Mouse (Mus musculus): ENCODE measurements around the gene Slc5a2. TPM values are rescaled to one million over a fixed set of nuclear protein-coding genes. Genes with fewer than 3 reads are reported as not detected.
A peak's percentile ranks its signal among the peaks of the same experiment; 100 is the strongest.

Gene Slc5a2
- polyA plus RNA-seq, 1 experiment from 2014 or later: 0.63 TPM

DNA sequence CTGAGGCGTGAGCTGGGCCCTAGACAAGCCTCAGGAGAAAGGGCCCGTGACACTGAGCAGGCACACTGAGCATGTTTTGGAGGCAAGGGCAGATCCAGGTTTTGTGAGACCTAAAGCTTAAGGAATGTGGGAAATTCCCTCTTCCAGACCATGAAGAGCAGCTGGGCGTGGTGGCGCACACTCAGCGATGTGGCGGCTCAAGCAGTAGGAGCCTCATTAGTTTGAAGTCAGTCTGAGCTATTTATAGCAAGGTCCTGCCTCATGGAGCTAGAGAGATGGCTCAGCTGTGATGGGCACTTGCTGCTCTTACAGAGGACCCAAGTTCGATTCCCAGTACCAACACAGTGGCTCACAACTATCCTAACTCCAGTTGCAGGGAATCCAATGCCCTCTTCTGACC, 53.7 kb downstream of the Slc5a2 start:
- TF ChIP-seq CTCF (IDR thresholded peaks at IDR 0.05; ENCODE audit: low read depth): no peak
- no peak for TF ChIP-seq EP300 (optimal IDR thresholded peaks at IDR 0.05)
- no peaks in the 10 kb centered on the region for H3K27me3 ChIP-seq (ENCODE audit: control insufficient read depth, insufficient read depth, low read length)
- H3K4me2 ChIP-seq (replicated peaks; ENCODE audit: low read depth): no peak overlapping the region
- no peak overlapping the region for H3K27ac ChIP-seq (replicated peaks)
- ATAC-seq (ENCODE audit: low FRiP score, low TSS enrichment): no peak
- H3K9me3 ChIP-seq (ENCODE audit: control insufficient read depth, low read length): no peaks in the 10 kb centered on the region
- no peak overlapping the region for H3K4me3 ChIP-seq (ENCODE audit: low read depth, low read length)
- peak; percentile 17 for DNase-seq (ENCODE audit: low spot score)
- no peaks in the 10 kb centered on the region for H3K36me3 ChIP-seq (ENCODE audit: control insufficient read depth, insufficient read depth, low read length)
- H3K9ac ChIP-seq (ENCODE audit: low read length): no peak overlapping the region
- H3K4me1 ChIP-seq (replicated peaks; ENCODE audit: control insufficient read depth, insufficient read depth): peaks cover 8% of the 10 kb centered on the region; the same call in 1 of the 2 replicates
- 59% methylated on average over 7 of the region's 7 CpGs for WGBS

DNA sequence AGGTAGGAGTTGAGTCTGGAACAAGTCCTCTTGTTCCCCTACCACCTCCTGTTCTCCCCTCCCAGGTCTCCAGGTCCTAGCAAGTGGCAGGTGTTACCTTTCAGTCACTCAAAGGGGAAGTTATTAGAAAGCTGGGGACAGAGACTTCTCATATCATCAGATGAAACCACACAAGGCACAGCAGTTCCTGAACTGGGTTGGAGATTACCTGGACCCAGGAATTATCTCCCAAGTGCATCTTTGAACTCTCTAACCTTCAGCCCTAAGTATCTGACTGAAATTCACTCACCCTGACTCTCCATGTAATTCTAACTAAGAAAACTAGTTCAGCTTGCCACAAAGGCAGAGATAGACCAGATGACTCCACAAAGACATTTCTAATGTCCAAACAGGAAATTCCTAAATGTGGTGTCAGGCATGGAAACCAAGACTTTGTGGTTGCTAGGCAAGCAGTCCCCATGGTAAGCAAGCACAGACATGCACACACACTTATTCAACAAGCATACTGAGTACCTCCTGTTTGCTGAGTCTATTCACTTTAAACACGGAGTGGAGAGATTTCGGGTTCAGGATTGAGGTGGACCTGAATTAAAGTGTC, 54.9 kb downstream of the Slc5a2 start:
- TF ChIP-seq EP300 (optimal IDR thresholded peaks at IDR 0.05): no peak
- TF ChIP-seq CTCF (IDR thresholded peaks at IDR 0.05; ENCODE audit: low read depth): no peak
- Histone ChIP-seq H3K4me2 (replicated peaks; ENCODE audit: low read depth) (no peak overlapping the region), H3K27ac (replicated peaks) (peak overlapping the region; percentile 80), H3K27me3 (ENCODE audit: control insufficient read depth, insufficient read depth, low read length) (no peaks in the 10 kb centered on the region), H3K4me1 (replicated peaks; ENCODE audit: control insufficient read depth, insufficient read depth) (peaks cover 8% of the 10 kb centered on the region; the same call in 1 of the 2 replicates), H3K9me3 (ENCODE audit: control insufficient read depth, low read length) (no peaks in the 10 kb centered on the region), H3K9ac (ENCODE audit: low read length) (no peak overlapping the region), H3K4me3 (ENCODE audit: low read depth, low read length) (no peak overlapping the region), H3K36me3 (ENCODE audit: control insufficient read depth, insufficient read depth, low read length) (no peaks in the 10 kb centered on the region)
- ATAC-seq (ENCODE audit: low FRiP score, low TSS enrichment): peak; percentile 43; the same call in 1 of the 2 replicates
- WGBS: 36% methylated on average over 2 of the region's 2 CpGs
- DNase-seq (ENCODE audit: low spot score): peak; percentile 11

DNA sequence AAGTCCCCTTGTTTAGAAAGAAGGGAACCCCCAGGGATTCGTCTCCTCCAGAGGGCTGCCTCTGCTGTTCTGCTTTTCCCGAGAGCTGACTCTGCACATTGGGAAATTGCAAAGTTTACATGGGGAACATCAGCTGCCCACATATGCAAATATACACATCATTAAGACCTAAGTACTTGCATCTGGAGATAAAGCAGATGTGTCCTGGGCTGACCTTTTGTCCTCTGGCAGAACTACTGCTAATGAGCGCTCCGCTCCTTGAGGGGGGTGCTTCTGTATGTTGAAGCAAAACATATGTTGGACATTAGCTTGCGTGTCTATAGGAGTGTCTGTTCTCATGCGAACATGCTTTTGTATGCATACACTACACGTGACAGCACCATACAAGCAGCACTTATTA, 55.8 kb downstream of the Slc5a2 start:
- H3K9me3 ChIP-seq (ENCODE audit: control insufficient read depth, low read length): no peaks in the 10 kb centered on the region
- ATAC-seq (ENCODE audit: low FRiP score, low TSS enrichment) (peak; percentile 71; the same call in 1 of the 2 replicates), DNase-seq (ENCODE audit: low spot score) (peak; percentile 31)
- H3K9ac ChIP-seq (ENCODE audit: low read length): no peak overlapping the region
- WGBS: 46% methylated on average over 7 of the region's 7 CpGs
- H3K4me2 ChIP-seq (replicated peaks; ENCODE audit: low read depth): 0 out of 2 replicates have a peak overlapping the region, but pooled peaks have one; percentile 8
- H3K27ac ChIP-seq (replicated peaks): peak overlapping the region; percentile 69
- no peaks in the 10 kb centered on the region for H3K27me3 ChIP-seq (ENCODE audit: control insufficient read depth, insufficient read depth, low read length)
- H3K4me1 ChIP-seq (replicated peaks; ENCODE audit: control insufficient read depth, insufficient read depth): peaks cover 8% of the 10 kb centered on the region; the same call in 1 of the 2 replicates
- TF ChIP-seq CTCF (IDR thresholded peaks at IDR 0.05; ENCODE audit: low read depth): no peak
- no peak for TF ChIP-seq EP300 (optimal IDR thresholded peaks at IDR 0.05)
- no peaks in the 10 kb centered on the region for H3K36me3 ChIP-seq (ENCODE audit: control insufficient read depth, insufficient read depth, low read length)
- H3K4me3 ChIP-seq (ENCODE audit: low read depth, low read length): no peak overlapping the region

Small RNA genes within 50 kb of the gene (microRNA-seq; reads per million reads assigned to microRNA genes)
- not detected for gene Mir3103

Other genes starting within 250 kb of the Slc5a2 start
- gene Itgam, start 203.0 kb upstream of the Slc5a2 start, polyA plus RNA-seq (2015; fragmentation: Nextera tagmentation; extraction: Ambion mirVana): 0.91 and 0.99 TPM in 2 replicates
- not detected in 2 replicates for gene Gm49368, start 203.0 kb upstream of the Slc5a2 start, polyA plus RNA-seq (2015; fragmentation: Nextera tagmentation; extraction: Ambion mirVana)
- 0.19 and 0.22 TPM in 2 replicates for gene Itgax, start 136.1 kb upstream of the Slc5a2 start, polyA plus RNA-seq (2015; fragmentation: Nextera tagmentation; extraction: Ambion mirVana)
- not detected in 2 replicates for gene Itgad, start 111.3 kb upstream of the Slc5a2 start, polyA plus RNA-seq (2015; fragmentation: Nextera tagmentation; extraction: Ambion mirVana)
- 0.24 and 0.46 TPM in 2 replicates for gene Cox6a2, start 59.3 kb upstream of the Slc5a2 start, polyA plus RNA-seq (2015; fragmentation: Nextera tagmentation; extraction: Ambion mirVana)
- gene Armc5, start 28.3 kb upstream of the Slc5a2 start, polyA plus RNA-seq (2015; fragmentation: Nextera tagmentation; extraction: Ambion mirVana): 10.7 and 12.4 TPM in 2 replicates
- 4.6 and 5.0 TPM in 2 replicates for gene 9130023H24Rik, start 27.6 kb upstream of the Slc5a2 start, polyA plus RNA-seq (2015; fragmentation: Nextera tagmentation; extraction: Ambion mirVana)
- gene Tgfb1i1, start 18.8 kb upstream of the Slc5a2 start, polyA plus RNA-seq (2015; fragmentation: Nextera tagmentation; extraction: Ambion mirVana): 167 and 178 TPM in 2 replicates
- 17.0 and 19.4 TPM in 2 replicates for gene BC017158, start 32.5 kb downstream of the Slc5a2 start, polyA plus RNA-seq (2015; fragmentation: Nextera tagmentation; extraction: Ambion mirVana)
- gene Rgs10, start 153.1 kb downstream of the Slc5a2 start, polyA plus RNA-seq (2015; fragmentation: Nextera tagmentation; extraction: Ambion mirVana): 24.5 and 28.9 TPM in 2 replicates
- 12.5 and 13.1 TPM in 2 replicates for gene Tial1, start 196.1 kb downstream of the Slc5a2 start, polyA plus RNA-seq (2015; fragmentation: Nextera tagmentation; extraction: Ambion mirVana)